Mouse (Mus musculus) midbrain, embryonic 14.5 days (tissue): ENCODE measurements around the gene D2hgdh. TPM values are rescaled to one million over a fixed set of nuclear protein-coding genes. Genes with fewer than 3 reads are reported as not detected.

Experiments
- ATAC-seq: fragments of 200-750 bp; cut with Nextera tagmentation; 2 replicates; pipeline ENCODE4 v1.8.0; 2017; ENCODE audit warnings: moderate number of reproducible peaks, moderate library complexity; ENCODE audit not compliant: low FRiP score, low TSS enrichment
- DNase-seq: peaks from one replicate; pipeline ENCODE4 v3.0.0-alpha.2; 2015
- H3K27ac ChIP-seq: fragments of 300-500 bp; sonication (generic); replicated peaks from 2 replicates; pipeline ENCODE4 v1.5.1; 2014; ENCODE audit warnings: mild to moderate bottlenecking, low read depth, low read length, moderate library complexity
- H3K27me3 ChIP-seq: fragments of 300-500 bp; sonication (generic); 2 replicates; pipeline ENCODE4 v1.6.1; 2014; ENCODE audit warnings: low read length, control low read depth, mixed read lengths; ENCODE audit not compliant: control insufficient read depth, insufficient read depth
- H3K36me3 ChIP-seq: fragments of 300-500 bp; sonication (generic); 2 replicates; pipeline ENCODE4 v1.6.1; 2014; ENCODE audit warnings: low read length, control low read depth; ENCODE audit not compliant: control insufficient read depth, insufficient read depth
- H3K4me1 ChIP-seq: fragments of 300-500 bp; sonication (generic); 2 replicates; pipeline ENCODE4 v1.6.1; 2014; ENCODE audit warnings: mild to moderate bottlenecking, antibody characterized with exemption, low read length, control low read depth; ENCODE audit not compliant: control insufficient read depth, insufficient read depth
- H3K4me2 ChIP-seq: fragments of 300-500 bp; sonication (generic); 2 replicates; pipeline ENCODE4 v1.6.1; 2014; ENCODE audit warnings: mild to moderate bottlenecking, low read length, moderate library complexity
- H3K4me3 ChIP-seq: fragments of 300-500 bp; sonication (generic); replicated peaks from 2 replicates; pipeline ENCODE4 v1.5.1; 2014; ENCODE audit warnings: low read depth, low read length
- H3K9ac ChIP-seq: fragments of 300-500 bp; sonication (generic); replicated peaks from 2 replicates; pipeline ENCODE4 v1.6.1; 2014; ENCODE audit warnings: mild to moderate bottlenecking, low read length, moderate library complexity
- H3K9me3 ChIP-seq: fragments of 300-500 bp; sonication (generic); 2 replicates; pipeline ENCODE4 v1.6.1; 2016; ENCODE audit warnings: low read length, control low read depth, mixed read lengths; ENCODE audit not compliant: control insufficient read depth
- WGBS: fragments of 180-500 bp; shearing (Covaris S2); extraction: QIAGEN DNeasy Blood & Tissue Kit; methylation state at CpG from one replicate; pipeline ENCODE4 v1.1.7; 2014; 5-methylcytosine and 5-hydroxymethylcytosine counted together
- polyA plus RNA-seq: library from polyadenylated mRNA; unstranded; fragments of >200 nt; fragmentation: Nextera tagmentation; extraction: Ambion mirVana; gene quantifications from 2 replicates; pipeline ENCODE4 v1.2.1, GENCODE M21; 2014

D2hgdh gene
- polyA plus RNA-seq: 10.5 and 11.5 TPM in 2 replicates

GRCm38 (mm10) chr1:93824609-93825008, at the start of gene D2hgdh:
D2hgdh (plus strand) TSS chr1:93824909.
- Histone ChIP-seq H3K4me1 (peaks cover 10% of the 10 kb centered on the region), H3K9me3 (no peaks in the 10 kb centered on the region), H3K9ac (peak within 1 kb of the TSS; percentile 68), H3K27me3 (no peaks in the 10 kb centered on the region), H3K36me3 (peaks cover 14% of the 10 kb centered on the region), H3K4me3 (peak within 1 kb of the TSS; percentile 58), H3K4me2 (peak within 1 kb of the TSS; percentile 95), H3K27ac (peak within 1 kb of the TSS; percentile 95)
- DNase-seq: no peak
- 3% methylated on average over 10 of the region's 10 CpGs for WGBS
- peak; percentile 9; the same call in 1 of the 2 replicates for ATAC-seq

- peaks cover 77% of the 10 kb centered on the region for H3K36me3 ChIP-seq
- H3K9me3 ChIP-seq: no peaks in the 10 kb centered on the region
- H3K4me2 ChIP-seq: no peak overlapping the region
- ATAC-seq (no peak), DNase-seq (no peak)
- no peak overlapping the region for H3K9ac ChIP-seq
- WGBS: 85% methylated on average over 5 of the region's 5 CpGs
- no peaks in the 10 kb centered on the region for H3K27me3 ChIP-seq
- H3K4me3 ChIP-seq: no peak overlapping the region
- no peak overlapping the region for H3K27ac ChIP-seq
- H3K4me1 ChIP-seq: no peaks in the 10 kb centered on the region
Observed at GRCm38 (mm10) chr1:93776686-93777085, 48.0 kb upstream of the D2hgdh start.

GRCm38 (mm10) chr1:93786912-93787311, 37.8 kb upstream of the D2hgdh start:
- no peak for DNase-seq
- Histone ChIP-seq H3K4me2 (no peak overlapping the region), H3K36me3 (peaks cover 87% of the 10 kb centered on the region), H3K9ac (no peak overlapping the region), H3K4me3 (no peak overlapping the region), H3K27me3 (no peaks in the 10 kb centered on the region), H3K9me3 (no peaks in the 10 kb centered on the region), H3K27ac (no peak overlapping the region), H3K4me1 (no peaks in the 10 kb centered on the region)
- no peak for ATAC-seq
- 96% methylated on average over 2 of the region's 2 CpGs for WGBS

- H3K27me3 ChIP-seq: no peaks in the 10 kb centered on the region
- H3K4me1 ChIP-seq: no peaks in the 10 kb centered on the region
- no peak overlapping the region for H3K4me3 ChIP-seq
- 96% methylated on average over 8 of the region's 8 CpGs for WGBS
- H3K4me2 ChIP-seq: no peak overlapping the region
- DNase-seq: no peak
- H3K36me3 ChIP-seq: peaks cover 72% of the 10 kb centered on the region
- H3K27ac ChIP-seq: no peak overlapping the region
- H3K9me3 ChIP-seq: no peaks in the 10 kb centered on the region
- ATAC-seq: no peak
- H3K9ac ChIP-seq: no peak overlapping the region
Observed at GRCm38 (mm10) chr1:93794526-93794925, 30.2 kb upstream of the D2hgdh start.

- peaks cover 67% of the 10 kb centered on the region for H3K36me3 ChIP-seq
- no peak for DNase-seq
- no peak overlapping the region for H3K27ac ChIP-seq
- no peak overlapping the region for H3K9ac ChIP-seq
- H3K4me2 ChIP-seq: no peak overlapping the region
- peaks cover 4% of the 10 kb centered on the region for H3K4me1 ChIP-seq
- WGBS: 83% methylated on average over 8 of the region's 8 CpGs
- no peak overlapping the region for H3K4me3 ChIP-seq
- ATAC-seq: no peak
- H3K9me3 ChIP-seq: no peaks in the 10 kb centered on the region
- H3K27me3 ChIP-seq: no peaks in the 10 kb centered on the region
Observed at GRCm38 (mm10) chr1:93795886-93796285, 28.8 kb upstream of the D2hgdh start.

- H3K9ac ChIP-seq: peak overlapping the region; percentile 60
Observed at GRCm38 (mm10) chr1:93800670-93801503, 23.8 kb upstream of the D2hgdh start.

GRCm38 (mm10) chr1:93801741-93802238, 22.9 kb upstream of the D2hgdh start, which contains the start of gene Dtymk:
Dtymk (minus strand) TSS chr1:93801934.
- Histone ChIP-seq H3K27ac (peak within 1 kb of the TSS; percentile 70), H3K4me2 (peak within 1 kb of the TSS; percentile 93), H3K4me3 (peak within 1 kb of the TSS; percentile 70), H3K27me3 (no peaks in the 10 kb centered on the region), H3K36me3 (peaks cover 40% of the 10 kb centered on the region), H3K9me3 (no peaks in the 10 kb centered on the region), H3K9ac (peak within 1 kb of the TSS; percentile 60), H3K4me1 (peaks cover 21% of the 10 kb centered on the region)
- peak; percentile 98 for DNase-seq
- peak; percentile 62 for ATAC-seq
- WGBS: under 1% methylated on average over 42 of the region's 42 CpGs

More at GRCm38 (mm10) chr1:93800670-93801503, 23.8 kb upstream of the D2hgdh start:
- Histone ChIP-seq H3K4me1 (peaks cover 21% of the 10 kb centered on the region), H3K4me2 (peak overlapping the region; percentile 93), H3K27ac (0 out of 2 replicates have a peak overlapping the region, but pooled peaks have one; percentile 63), H3K27me3 (no peaks in the 10 kb centered on the region), H3K36me3 (peaks cover 32% of the 10 kb centered on the region), H3K9me3 (no peaks in the 10 kb centered on the region), H3K4me3 (peak overlapping the region; percentile 70)
- 80% methylated on average over 21 of the region's 21 CpGs for WGBS
- DNase-seq (no peak), ATAC-seq (no peak)

GRCm38 (mm10) chr1:93802771-93803170, 21.9 kb upstream of the D2hgdh start:
- H3K4me1 ChIP-seq: peaks cover 21% of the 10 kb centered on the region
- DNase-seq (no peak), ATAC-seq (no peak)
- H3K27me3 ChIP-seq: no peaks in the 10 kb centered on the region
- WGBS: 84% methylated on average over 5 of the region's 5 CpGs
- H3K9ac ChIP-seq: no peak overlapping the region
- peak overlapping the region; percentile 75; the same call in 1 of the 2 replicates for H3K4me3 ChIP-seq
- no peaks in the 10 kb centered on the region for H3K9me3 ChIP-seq
- H3K36me3 ChIP-seq: peaks cover 42% of the 10 kb centered on the region
- no peak overlapping the region for H3K27ac ChIP-seq
- peak overlapping the region; percentile 93 for H3K4me2 ChIP-seq
